Mouse (Mus musculus): ENCODE data around the gene Arhgdig.

Arhgdig gene

DNA sequence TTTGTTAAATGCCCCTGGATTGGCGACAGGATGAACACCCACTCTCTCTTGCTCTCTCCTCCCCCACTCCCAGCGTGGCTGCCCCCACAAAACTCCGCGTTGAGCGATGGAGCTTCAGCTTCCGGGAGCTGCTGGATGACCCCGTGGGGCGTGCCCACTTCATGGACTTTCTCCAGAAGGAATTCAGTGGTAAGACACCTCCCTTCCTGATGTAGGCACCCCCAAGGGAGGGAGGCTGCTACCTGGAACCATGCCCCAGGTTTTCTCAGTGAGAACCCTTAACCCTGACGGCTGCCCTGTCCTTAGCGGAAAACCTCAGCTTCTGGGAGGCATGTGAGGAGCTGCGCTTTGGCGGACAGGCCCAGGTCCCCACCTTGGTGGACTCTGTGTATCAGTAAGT, at the start of gene Arhgdig:
TSS of gene Arhgdig (minus strand) at position 101 of the 400 bp plus-strand sequence.
- DNase-seq (ENCODE audit: low read depth, low spot score), result no peak

DNA sequence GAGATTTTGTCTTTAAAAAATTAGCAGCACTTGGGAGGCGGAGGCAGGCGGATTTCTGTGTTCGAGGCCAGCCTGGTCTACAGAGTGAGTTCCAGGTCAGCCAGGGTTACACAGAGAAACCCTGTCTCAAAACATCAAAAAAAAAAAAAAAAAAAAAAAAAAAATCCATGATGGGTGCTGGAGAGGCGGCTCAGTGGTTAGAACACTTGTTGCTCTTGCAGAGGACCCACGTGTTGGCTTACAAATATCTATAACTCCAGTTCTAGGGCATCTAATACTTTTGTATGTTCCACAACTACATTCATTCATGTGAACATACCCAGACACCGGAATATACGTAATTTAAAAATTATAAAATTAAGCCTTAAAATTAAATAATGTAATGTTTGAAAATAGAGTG, 47.7 kb upstream of the Arhgdig start:
- no peak for DNase-seq (ENCODE audit: low read depth, low spot score)

DNA sequence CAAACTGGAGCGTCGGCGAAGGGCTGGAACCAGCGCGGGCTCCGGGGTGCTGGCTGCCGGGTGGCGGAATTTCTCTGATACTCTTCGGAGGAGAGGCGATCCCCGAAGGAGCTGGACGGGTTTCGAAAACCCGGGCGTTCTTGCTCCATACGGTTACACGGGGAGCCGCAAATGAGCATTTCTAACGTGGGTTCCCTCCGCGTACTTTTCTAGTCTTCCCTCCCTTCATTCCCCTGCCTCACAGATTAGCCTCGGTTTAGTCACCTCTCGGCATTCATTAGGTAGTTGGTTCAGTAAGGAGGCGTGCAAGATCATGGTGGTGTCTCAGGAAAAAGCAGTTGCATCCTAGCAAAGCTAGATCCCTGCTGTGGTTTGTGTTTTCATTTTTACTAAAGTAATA, 45.8 kb upstream of the Arhgdig start:
- no peak for DNase-seq (ENCODE audit: low read depth, low spot score)

GRCm38 (mm10) chr17:26252539-26253251, 45.1 kb upstream of the Arhgdig start, which contains the start of gene Luc7l:
TSS of gene Luc7l (plus strand) at chr17:26252896.
- DNase-seq (ENCODE audit: low read depth, low spot score), result peak; percentile 96

DNA sequence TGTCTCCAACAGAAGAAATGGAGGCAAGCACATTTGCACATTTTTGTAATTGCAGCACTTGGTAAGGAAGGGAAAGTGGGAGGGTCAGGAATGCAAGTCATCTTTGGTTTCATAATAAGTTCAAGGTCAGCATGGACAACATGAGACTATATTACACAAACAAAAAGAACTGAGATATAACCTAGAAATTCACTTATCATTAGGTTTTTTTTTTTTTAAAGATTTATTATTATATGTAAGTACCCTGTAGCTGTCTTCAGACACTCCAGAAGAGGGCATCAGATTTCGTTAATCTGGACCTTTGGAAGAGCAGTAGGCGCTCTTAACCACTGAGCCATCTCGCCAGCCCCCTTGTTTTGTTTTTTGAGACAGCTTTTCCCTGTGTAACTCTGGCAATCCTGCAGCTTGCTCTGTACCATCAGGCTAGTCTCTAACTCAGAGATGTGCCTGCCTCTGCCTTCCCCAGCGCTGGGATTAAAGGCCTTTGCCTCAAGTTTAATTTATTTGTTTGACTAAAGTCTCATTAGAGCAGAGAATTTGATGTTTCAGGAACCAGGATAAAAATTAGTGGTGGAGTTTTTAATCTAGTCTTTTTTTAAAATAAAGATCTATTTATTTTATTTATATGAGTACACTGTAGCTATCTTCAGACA, 44.4 kb upstream of the Arhgdig start:
- no peak for DNase-seq (ENCODE audit: low read depth, low spot score)

GRCm38 (mm10) chr17:26244101-26244841, 36.7 kb upstream of the Arhgdig start, which contains the start of gene Fam234a:
TSS of gene Fam234a (minus strand) at chr17:26244242.
- DNase-seq (ENCODE audit: low read depth, low spot score), result peak; percentile 97

DNA sequence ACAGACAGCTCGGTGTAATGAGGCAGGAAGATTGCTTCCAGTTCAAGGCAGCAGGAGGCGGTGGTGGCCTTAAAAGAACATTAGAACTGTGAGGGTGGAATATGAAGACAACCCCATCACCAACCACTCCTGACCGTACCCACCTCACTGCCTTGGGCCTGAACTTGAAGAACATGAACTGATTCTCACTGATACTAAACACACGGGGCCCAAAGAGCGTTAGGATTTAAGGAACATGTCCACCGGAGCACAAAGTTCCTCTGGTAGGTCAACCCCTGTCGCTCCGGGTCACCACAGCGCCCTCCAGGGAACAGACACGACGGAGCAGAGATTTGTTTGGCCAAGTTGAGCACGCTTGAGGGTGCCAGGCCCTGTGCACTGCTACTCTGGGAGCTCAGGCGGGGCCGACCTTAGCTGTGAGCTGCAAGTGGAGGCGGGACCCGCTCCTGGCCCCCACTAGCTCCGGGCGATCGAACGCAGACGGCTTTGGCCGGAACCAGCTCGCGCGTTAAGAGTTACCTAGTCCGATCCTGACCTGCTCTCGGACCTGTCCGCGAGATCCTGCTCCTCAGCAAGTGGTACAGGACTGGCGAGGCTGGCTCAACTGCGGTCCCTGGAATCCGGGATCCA, 36.0 kb upstream of the Arhgdig start:
- peak; percentile 91 for DNase-seq (ENCODE audit: low read depth, low spot score)

DNA sequence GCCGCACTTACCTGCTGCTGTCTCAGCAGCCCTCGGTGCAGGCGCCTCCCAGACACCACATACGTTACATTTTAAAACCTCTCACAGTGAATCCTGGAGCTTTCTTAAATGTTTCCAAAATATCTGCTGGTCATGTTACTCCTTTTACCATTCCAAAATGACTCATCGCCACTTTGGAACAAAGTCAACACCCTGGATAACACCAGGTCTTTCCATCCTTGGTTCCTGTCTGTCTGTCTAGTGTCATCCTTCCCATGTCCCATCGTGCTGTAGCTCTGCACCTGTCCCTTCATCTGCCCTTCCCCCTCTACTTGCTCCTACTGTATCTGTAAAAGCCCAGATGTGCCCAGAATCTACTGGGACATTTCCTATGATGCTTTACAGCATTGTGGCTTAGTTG, 33.4 kb upstream of the Arhgdig start:
- no peak for DNase-seq (ENCODE audit: low read depth, low spot score)

DNA sequence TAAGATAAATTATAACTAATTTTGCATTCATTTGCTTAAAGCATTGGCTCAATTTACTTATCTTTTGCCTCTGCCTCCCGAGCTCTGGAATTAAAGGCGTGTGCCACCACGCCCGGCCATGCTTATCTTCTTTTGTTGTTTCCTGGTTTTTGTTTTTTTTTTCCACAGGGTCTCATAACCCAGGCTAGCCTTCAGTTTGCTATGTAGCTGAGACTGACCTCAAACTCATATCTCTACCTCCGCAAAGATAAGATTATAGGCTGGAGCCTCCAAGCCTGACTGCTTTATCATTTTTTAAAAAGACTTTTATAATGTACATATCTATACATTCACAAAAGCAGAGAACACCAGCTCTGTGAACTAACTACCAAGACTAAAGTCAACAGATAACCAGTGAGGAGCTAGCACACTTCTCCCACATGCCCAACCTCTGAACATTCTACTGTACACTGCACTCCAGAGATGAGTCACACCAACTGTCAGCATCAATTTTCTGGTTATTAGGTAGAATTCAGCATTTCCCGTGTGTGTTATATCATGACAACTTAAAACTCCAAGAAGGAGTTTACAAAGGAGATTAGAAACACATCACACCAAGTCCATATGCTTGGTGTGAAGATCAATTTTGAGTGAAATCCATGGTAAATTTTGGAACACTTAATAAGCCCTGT, 32.7 kb upstream of the Arhgdig start:
- no peak for DNase-seq (ENCODE audit: low read depth, low spot score)

- DNase-seq (ENCODE audit: low read depth, low spot score), result no peak
These were observed 32.0 kb upstream of the Arhgdig start for GRCm38 (mm10) chr17:26239551-26239950.

GRCm38 (mm10) chr17:26237667-26238066, 30.1 kb upstream of the Arhgdig start:
- DNase-seq (ENCODE audit: low read depth, low spot score), result no peak

- no peak for DNase-seq (ENCODE audit: low read depth, low spot score)
These were observed 27.7 kb upstream of the Arhgdig start for GRCm38 (mm10) chr17:26235077-26235815.

GRCm38 (mm10) chr17:26234386-26234785, 26.8 kb upstream of the Arhgdig start:
- DNase-seq (ENCODE audit: low read depth, low spot score), result no peak

DNA sequence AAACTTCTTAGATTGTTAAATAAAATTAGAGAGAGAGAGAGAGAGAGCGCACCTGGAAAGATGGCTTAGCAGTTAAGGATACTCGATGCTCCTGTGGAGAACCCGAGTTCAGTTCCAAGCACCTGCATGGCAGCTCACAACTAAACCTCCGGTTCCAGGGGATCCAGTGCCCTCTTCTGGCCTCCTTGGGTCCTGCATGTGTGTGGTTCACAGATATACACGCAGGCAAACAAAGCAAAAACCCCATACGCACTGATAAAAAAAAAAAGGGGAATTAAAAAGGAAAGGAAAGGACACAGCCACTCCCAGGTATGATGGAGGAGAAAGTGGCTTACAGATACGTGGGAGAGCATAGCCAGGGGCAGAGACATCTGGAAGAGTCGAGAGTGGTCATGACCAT, 25.3 kb upstream of the Arhgdig start:
- peak; percentile 73 for DNase-seq (ENCODE audit: low read depth, low spot score)

DNA sequence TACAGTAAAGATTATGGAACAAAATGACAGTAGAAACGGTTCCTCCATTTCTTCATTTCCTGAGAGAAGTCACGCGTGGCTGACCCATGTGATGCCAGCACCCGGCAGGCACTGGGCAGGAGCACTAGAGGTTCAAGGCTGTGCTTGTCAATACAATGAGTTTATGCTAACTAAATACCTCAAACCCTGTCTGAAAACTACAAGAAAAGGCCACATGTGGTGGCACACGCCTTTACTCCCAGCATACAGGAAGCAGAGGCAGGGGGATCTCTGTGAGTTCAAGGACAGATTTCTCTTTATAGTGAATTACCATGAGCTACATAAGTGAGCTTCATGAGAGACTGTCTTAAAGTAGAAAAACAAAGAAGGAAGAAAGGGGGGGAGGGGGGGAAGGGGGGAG, 23.6 kb upstream of the Arhgdig start:
- peak; percentile 51 for DNase-seq (ENCODE audit: low read depth, low spot score)

DNA sequence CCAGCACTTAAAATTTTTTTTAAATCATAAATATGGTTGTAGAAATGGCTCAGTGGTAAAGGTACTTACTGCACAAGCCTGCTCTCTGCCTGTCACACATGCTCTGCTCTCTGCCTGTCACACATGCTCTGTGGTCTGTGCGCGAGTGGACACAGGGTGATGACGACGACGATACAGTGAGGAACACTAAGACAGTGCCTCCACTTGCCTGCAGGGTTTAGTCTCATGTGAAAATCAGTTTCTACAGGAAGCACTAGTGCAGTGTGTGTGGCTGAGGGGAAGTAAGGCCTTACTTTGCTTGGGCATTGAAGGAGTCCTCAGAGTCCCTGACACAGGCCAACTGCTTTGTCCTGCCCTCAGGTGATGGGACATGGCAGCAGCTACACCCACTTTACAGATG, 22.2 kb upstream of the Arhgdig start:
- DNase-seq (ENCODE audit: low read depth, low spot score), result no peak

- no peak for DNase-seq (ENCODE audit: low read depth, low spot score)
These were observed 17.6 kb upstream of the Arhgdig start for GRCm38 (mm10) chr17:26225150-26225549.

DNA sequence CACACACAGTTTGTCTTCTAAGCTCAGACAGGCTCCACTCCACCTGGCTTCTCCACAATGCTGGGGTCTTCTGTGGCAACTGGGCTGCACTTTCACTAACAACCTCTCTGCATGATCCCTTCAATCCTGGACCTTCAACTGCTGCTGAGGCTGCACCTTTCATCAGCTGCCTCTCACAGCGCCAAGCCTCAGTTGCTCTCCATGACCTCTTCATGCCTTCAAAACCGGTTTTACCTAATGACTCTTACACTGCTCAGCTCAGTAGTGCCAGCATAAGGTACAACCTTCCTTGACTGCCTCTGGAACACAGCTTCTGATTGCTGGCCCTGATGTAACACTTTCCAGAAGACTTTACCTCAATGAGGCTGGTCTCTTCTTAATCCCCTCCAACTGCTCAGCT, 13.9 kb upstream of the Arhgdig start:
- DNase-seq (ENCODE audit: low read depth, low spot score), result no peak

GRCm38 (mm10) chr17:26212681-26213080, 5.1 kb upstream of the Arhgdig start:
- no peak for DNase-seq (ENCODE audit: low read depth, low spot score)

DNA sequence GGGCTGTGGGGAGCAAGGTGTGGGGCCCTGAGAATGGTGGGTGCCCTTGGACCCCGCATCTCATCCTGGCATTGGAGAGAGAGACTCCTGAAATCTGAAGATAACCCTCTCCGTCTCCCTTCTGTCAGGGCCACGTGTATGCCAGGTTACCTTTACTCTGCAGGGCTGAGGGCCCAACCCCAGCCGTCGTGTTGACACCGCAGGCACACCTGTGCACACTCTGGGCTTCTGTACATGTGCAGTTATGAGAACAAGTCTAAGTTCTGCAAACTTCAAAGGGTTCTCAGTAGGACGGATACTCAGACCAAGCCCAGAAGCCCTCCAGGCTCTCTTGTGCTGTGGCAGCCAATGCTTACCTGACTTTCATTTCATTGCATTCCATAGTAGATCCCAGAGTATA, 4.7 kb upstream of the Arhgdig start:
- DNase-seq (ENCODE audit: low read depth, low spot score), result no peak

DNA sequence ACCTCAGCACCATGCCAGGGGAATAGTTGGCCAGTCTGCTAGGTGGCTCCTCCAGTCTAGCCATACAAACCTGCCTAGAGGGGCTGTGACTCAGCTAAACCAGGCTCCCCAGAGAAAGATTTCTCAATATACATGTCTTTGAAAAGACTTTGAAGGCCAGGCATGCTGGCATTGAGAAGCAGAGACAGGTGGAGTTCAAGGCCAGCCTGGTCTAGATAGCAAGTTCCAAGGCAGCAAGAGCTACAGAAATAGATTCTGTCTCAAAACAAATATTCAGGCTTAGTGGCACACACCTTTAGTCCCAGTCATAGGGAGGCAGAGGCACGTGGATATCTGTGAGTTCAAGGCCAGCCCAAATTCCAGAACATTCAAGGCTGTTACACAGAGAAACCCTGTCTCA, 1.2 kb downstream of the Arhgdig start:
- peak; percentile 35 for DNase-seq (ENCODE audit: low read depth, low spot score)

Measured in ZHBTc4 (cell line).